Mouse (Mus musculus): ENCODE results near the gene Trim65. TPM values are rescaled to one million over a fixed set of nuclear protein-coding genes. Genes with fewer than 3 reads are reported as not detected.

Gene Trim65
- polyA plus RNA-seq, 1 experiment from 2014 or later, result 3.1 TPM

DNA sequence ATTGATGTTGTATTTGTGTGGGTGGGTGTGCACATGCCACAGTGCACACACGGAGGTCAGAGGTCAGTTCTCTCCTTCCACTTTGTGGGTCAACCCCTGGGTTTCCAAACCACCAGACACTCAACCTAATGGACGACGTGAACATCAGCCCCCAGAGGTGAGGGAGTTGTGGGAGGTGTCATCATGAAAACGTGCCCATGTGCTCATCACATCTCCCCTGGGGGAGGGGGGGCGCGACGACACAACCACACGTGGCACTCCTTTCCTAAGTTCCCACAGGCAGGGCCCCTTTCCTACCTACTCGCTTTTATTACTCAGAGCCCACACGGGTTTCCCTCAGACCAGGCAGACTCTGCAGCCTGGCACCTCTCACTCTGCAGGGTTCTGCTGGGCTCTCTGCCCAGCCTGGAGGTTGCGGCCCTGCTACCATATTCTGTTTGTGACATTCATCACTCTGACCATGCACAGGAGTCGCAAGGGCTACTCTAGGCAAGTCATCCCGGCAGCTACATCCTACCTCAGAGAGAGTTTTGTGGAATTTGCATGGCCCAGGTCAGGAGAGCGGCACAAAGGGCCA, 47.7 kb downstream of the Trim65 start:
- Histone ChIP-seq H3K9me3 (ENCODE audit: control insufficient read depth) (no peaks in the 10 kb centered on the region), H3K4me1 (replicated peaks; ENCODE audit: control insufficient read depth, insufficient read depth, low read length) (0 out of 2 replicates have a peak, but pooled peaks cover 2% of the 10 kb centered on the region), H3K27me3 (replicated peaks; ENCODE audit: control insufficient read depth, insufficient read depth, low read length) (no peaks in the 10 kb centered on the region), H3K4me2 (replicated peaks; ENCODE audit: low read depth) (no peak overlapping the region), H3K27ac (ENCODE audit: low read depth, low read length) (peak overlapping the region; percentile 15; the same call in 1 of the 2 replicates), H3K9ac (ENCODE audit: low read depth, low read length) (no peak overlapping the region), H3K36me3 (ENCODE audit: control insufficient read depth, insufficient read depth) (peaks cover 54% of the 10 kb centered on the region), H3K4me3 (ENCODE audit: low read depth, low read length) (no peak overlapping the region)
- WGBS, result 84% methylated on average over 14 of the region's 14 CpGs
- TF ChIP-seq CTCF (IDR thresholded peaks at IDR 0.05; ENCODE audit: low read depth), result no peak
- ATAC-seq, result no peak

DNA sequence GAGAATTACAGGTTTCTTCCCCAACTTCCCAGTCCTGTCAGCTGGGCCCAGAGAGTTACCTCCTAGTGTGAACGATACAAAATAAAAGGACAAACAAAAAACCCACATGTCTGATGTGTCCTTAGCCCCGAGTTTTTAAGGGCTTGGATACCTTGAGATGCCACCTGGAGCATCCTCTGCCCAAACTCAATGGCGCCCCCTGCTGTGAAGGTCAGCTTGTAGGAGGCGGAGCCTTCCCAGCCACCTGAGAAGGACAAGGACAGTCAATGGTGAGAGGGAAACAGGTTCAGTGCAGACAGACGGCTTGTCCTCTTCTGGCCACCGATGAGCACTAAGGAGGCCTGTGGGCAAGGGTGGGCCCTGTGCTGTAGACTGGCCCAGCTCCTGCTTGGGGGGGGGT, 49.8 kb downstream of the Trim65 start:
- Histone ChIP-seq H3K4me3 (ENCODE audit: low read depth, low read length) (no peak overlapping the region), H3K4me2 (replicated peaks; ENCODE audit: low read depth) (no peak overlapping the region), H3K9ac (ENCODE audit: low read depth, low read length) (no peak overlapping the region), H3K27me3 (replicated peaks; ENCODE audit: control insufficient read depth, insufficient read depth, low read length) (no peaks in the 10 kb centered on the region), H3K27ac (ENCODE audit: low read depth, low read length) (no peak overlapping the region), H3K36me3 (ENCODE audit: control insufficient read depth, insufficient read depth) (peaks cover 54% of the 10 kb centered on the region), H3K9me3 (ENCODE audit: control insufficient read depth) (no peaks in the 10 kb centered on the region), H3K4me1 (replicated peaks; ENCODE audit: control insufficient read depth, insufficient read depth, low read length) (0 out of 2 replicates have a peak, but pooled peaks cover 4% of the 10 kb centered on the region)
- ATAC-seq, result no peak
- TF ChIP-seq CTCF (IDR thresholded peaks at IDR 0.05; ENCODE audit: low read depth), result peak; percentile 79
- 60% methylated on average over 6 of the region's 6 CpGs for whole genome bisulfite sequencing

DNA sequence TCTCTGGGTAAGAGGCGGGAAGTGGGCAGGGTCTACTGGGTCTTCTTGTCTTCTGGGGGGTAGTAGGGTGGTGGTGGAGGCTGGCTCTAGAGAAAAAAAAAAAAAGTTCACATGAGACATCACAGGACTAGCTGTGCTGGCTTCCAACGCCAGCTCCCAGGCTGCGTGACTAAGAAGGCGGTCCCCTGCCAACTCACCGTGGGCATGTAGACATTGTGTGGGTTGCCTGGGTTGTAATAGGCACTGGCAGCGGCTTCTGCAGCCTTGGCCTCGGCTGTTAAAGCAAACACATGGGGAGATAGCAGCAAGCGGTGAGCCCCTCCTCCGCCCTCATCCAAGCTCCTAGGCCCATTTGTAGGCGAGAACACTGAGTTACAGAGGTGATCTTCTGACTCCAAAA, 51.4 kb downstream of the Trim65 start:
- WGBS, result 66% methylated on average over 10 of the region's 10 CpGs
- Histone ChIP-seq H3K27me3 (replicated peaks; ENCODE audit: control insufficient read depth, insufficient read depth, low read length) (no peaks in the 10 kb centered on the region), H3K4me2 (replicated peaks; ENCODE audit: low read depth) (no peak overlapping the region), H3K9ac (ENCODE audit: low read depth, low read length) (no peak overlapping the region), H3K4me1 (replicated peaks; ENCODE audit: control insufficient read depth, insufficient read depth, low read length) (peaks cover 4% of the 10 kb centered on the region; the same call in 1 of the 2 replicates), H3K9me3 (ENCODE audit: control insufficient read depth) (no peaks in the 10 kb centered on the region), H3K36me3 (ENCODE audit: control insufficient read depth, insufficient read depth) (peaks cover 54% of the 10 kb centered on the region), H3K27ac (ENCODE audit: low read depth, low read length) (no peak overlapping the region; the same call in 1 of the 2 replicates), H3K4me3 (ENCODE audit: low read depth, low read length) (no peak overlapping the region)
- ATAC-seq, result no peak
- TF ChIP-seq CTCF (IDR thresholded peaks at IDR 0.05; ENCODE audit: low read depth), result no peak

DNA sequence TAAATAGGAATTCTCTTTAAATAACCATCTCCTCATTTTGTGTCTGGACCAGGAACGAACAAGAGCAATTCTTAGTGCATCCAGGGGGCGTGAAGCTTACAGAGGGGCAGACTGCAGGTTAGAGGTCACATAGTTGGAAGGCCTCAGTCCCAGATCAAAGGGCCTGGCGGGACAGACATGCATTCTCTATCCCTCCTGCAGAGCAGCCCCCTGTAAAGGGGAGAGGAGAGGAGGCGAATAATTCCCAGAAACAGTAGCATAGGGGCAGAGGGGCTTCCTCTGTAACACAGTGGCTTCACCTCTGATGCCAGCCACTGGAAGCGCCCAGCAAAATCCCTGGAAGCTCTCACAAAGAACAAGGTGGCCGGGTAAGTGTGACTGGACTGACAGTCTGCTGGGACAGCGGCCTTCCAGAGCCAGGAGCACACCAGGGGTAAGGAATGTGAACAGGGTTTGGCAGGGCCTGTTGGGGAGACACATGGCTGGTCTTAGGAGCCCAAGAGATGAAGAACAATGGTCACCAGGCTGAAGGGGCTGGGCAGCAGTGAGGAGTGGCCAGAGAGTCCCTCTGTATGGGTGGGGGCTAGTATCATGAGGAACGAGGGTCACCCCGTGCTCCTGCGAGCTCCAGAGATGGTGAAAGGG, 52.1 kb downstream of the Trim65 start:
- Histone ChIP-seq H3K4me1 (replicated peaks; ENCODE audit: control insufficient read depth, insufficient read depth, low read length) (peaks cover 4% of the 10 kb centered on the region; the same call in 1 of the 2 replicates), H3K9ac (ENCODE audit: low read depth, low read length) (no peak overlapping the region), H3K4me2 (replicated peaks; ENCODE audit: low read depth) (no peak overlapping the region), H3K9me3 (ENCODE audit: control insufficient read depth) (no peaks in the 10 kb centered on the region), H3K27me3 (replicated peaks; ENCODE audit: control insufficient read depth, insufficient read depth, low read length) (no peaks in the 10 kb centered on the region), H3K27ac (ENCODE audit: low read depth, low read length) (no peak overlapping the region), H3K36me3 (ENCODE audit: control insufficient read depth, insufficient read depth) (peaks cover 48% of the 10 kb centered on the region), H3K4me3 (ENCODE audit: low read depth, low read length) (no peak overlapping the region)
- no peak for TF ChIP-seq CTCF (IDR thresholded peaks at IDR 0.05; ENCODE audit: low read depth)
- ATAC-seq, result no peak
- WGBS, result 59% methylated on average over 10 of the region's 10 CpGs

DNA sequence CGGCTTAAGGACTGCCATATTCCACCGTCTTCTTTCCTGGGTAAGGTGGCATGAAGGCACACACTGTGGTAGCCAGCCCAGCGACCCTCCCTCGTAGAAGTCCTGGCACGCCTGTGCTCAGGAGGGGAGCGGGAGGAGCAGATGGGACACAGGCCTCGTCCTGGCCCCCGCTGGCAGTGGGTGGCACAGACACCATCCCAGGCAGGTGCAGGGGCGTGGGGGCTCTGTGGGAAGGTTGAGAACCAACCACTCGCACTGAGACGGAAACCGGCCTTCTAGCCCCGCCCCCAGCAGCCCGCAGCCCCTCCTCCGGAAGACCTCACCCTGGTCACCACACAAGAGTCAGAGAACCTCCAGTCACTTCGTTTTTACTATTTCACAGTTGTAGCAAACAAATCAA, 52.7 kb downstream of the Trim65 start:
- 7% methylated on average over 16 of the region's 16 CpGs for WGBS
- peak; percentile 7 for ATAC-seq
- no peak for TF ChIP-seq CTCF (IDR thresholded peaks at IDR 0.05; ENCODE audit: low read depth)
- Histone ChIP-seq H3K36me3 (ENCODE audit: control insufficient read depth, insufficient read depth) (peaks cover 42% of the 10 kb centered on the region), H3K27me3 (replicated peaks; ENCODE audit: control insufficient read depth, insufficient read depth, low read length) (no peaks in the 10 kb centered on the region), H3K4me1 (replicated peaks; ENCODE audit: control insufficient read depth, insufficient read depth, low read length) (peaks cover 4% of the 10 kb centered on the region; the same call in 1 of the 2 replicates), H3K4me3 (ENCODE audit: low read depth, low read length) (peak overlapping the region; percentile 29), H3K9ac (ENCODE audit: low read depth, low read length) (no peak overlapping the region), H3K9me3 (ENCODE audit: control insufficient read depth) (no peaks in the 10 kb centered on the region), H3K27ac (ENCODE audit: low read depth, low read length) (peak overlapping the region; percentile 62), H3K4me2 (replicated peaks; ENCODE audit: low read depth) (peak overlapping the region; percentile 64)

DNA sequence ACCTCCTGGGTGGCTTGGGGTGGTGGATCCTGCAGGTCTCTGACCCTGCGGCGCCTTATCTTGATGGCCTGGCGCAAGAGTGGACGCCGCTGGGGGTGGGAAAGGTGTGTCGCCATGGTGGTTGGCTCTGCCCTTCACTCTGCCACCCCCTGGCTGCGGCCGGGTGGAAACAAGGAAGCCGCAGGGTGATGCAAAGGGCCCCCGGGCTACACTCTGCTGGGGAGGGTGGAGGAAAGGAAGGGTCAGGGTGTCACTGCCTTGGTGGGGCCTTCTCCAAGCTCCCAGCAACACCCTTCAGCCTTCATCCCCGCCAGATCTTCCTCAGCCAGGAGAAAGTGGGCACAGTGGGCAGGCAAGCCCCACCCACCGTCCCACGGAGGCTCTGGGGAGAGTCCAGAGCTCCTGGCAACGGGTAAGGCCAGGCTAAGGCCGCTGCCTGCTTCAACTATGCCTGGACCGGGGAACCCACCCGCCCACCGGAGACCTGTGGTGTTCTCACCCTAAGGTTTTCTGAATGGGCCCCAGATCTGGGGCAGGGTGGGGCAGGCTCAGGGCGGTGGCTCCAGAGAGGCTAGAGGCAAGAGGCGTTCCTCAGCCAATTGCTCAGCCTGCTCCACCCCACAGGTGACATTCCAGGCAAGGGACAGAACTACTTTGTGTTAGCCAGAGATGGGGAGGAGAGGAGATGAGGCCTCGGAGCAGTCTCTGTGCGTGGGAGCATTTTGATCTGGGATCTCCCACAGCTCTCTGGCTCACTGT, 53.3 kb downstream of the Trim65 start, which contains the start of gene Unc13d:
Gene Unc13d (minus strand): TSS at position 516 of the 759 bp plus-strand sequence.
- Histone ChIP-seq H3K9ac (ENCODE audit: low read depth, low read length) (peak within 1 kb of the TSS; percentile 40; the same call in 1 of the 2 replicates), H3K4me3 (ENCODE audit: low read depth, low read length) (peak within 1 kb of the TSS; percentile 29), H3K27ac (ENCODE audit: low read depth, low read length) (peak within 1 kb of the TSS; percentile 62), H3K36me3 (ENCODE audit: control insufficient read depth, insufficient read depth) (peaks cover 36% of the 10 kb centered on the region), H3K9me3 (ENCODE audit: control insufficient read depth) (no peaks in the 10 kb centered on the region), H3K4me2 (replicated peaks; ENCODE audit: low read depth) (peak within 1 kb of the TSS; percentile 64), H3K27me3 (replicated peaks; ENCODE audit: control insufficient read depth, insufficient read depth, low read length) (no peaks in the 10 kb centered on the region), H3K4me1 (replicated peaks; ENCODE audit: control insufficient read depth, insufficient read depth, low read length) (peaks cover 4% of the 10 kb centered on the region; the same call in 1 of the 2 replicates)
- peak; percentile 66 for TF ChIP-seq CTCF (IDR thresholded peaks at IDR 0.05; ENCODE audit: low read depth)
- 29% methylated on average over 22 of the region's 22 CpGs for WGBS
- ATAC-seq, result peak; percentile 69

All from intestine, postnatal 0 days (tissue).